Mouse (Mus musculus): ENCODE measurements around the gene Ecsit.
"Not testable (repeated sequence)": the region's sequence is repeated elsewhere in the genome, so short reads cannot be mapped to it uniquely, and the experiment has no call there.

Ecsit gene

GRCm38 (mm10) chr9:22089986-22090385, 4.7 kb upstream of the Ecsit start:
- no peak for DNase-seq (ENCODE audit: low read depth, low spot score)

GRCm38 (mm10) chr9:22089281-22089680, 4.0 kb upstream of the Ecsit start:
- DNase-seq (ENCODE audit: low read depth, low spot score), result no peak

- DNase-seq (ENCODE audit: low read depth, low spot score), result no peak
Measured at GRCm38 (mm10) chr9:22087034-22087618, 1.9 kb upstream of the Ecsit start.

GRCm38 (mm10) chr9:22086012-22086411, 774 bp upstream of the Ecsit start:
- DNase-seq (ENCODE audit: low read depth, low spot score), result no peak

GRCm38 (mm10) chr9:22084667-22085021, 594 bp downstream of the Ecsit start:
- DNase-seq (ENCODE audit: low read depth, low spot score), result no peak

- DNase-seq (ENCODE audit: low read depth, low spot score), result no peak
Measured at GRCm38 (mm10) chr9:22076223-22076622, 9.0 kb downstream of the Ecsit start.

- DNase-seq (ENCODE audit: low read depth, low spot score), result not testable (repeated sequence)
Measured at GRCm38 (mm10) chr9:22075778-22076177, 9.5 kb downstream of the Ecsit start.

- no peak for DNase-seq (ENCODE audit: low read depth, low spot score)
Measured at GRCm38 (mm10) chr9:22072276-22072675, 13.0 kb downstream of the Ecsit start.

- DNase-seq (ENCODE audit: low read depth, low spot score), result peak; percentile 93
Measured at GRCm38 (mm10) chr9:22070791-22071573, 14.3 kb downstream of the Ecsit start, which contains the start of the genes Gm49318 and Zfp653. Gene Gm49318, minus strand, starts transcription at chr9:22071259. Gene Zfp653, minus strand, starts transcription at chr9:22071376.

- no peak for DNase-seq (ENCODE audit: low read depth, low spot score)
Measured at GRCm38 (mm10) chr9:22069881-22070553, 15.2 kb downstream of the Ecsit start.

GRCm38 (mm10) chr9:22067195-22067594, 18.0 kb downstream of the Ecsit start:
- no peak for DNase-seq (ENCODE audit: low read depth, low spot score)

- no peak for DNase-seq (ENCODE audit: low read depth, low spot score)
Measured at GRCm38 (mm10) chr9:22066433-22066832, 18.8 kb downstream of the Ecsit start.

GRCm38 (mm10) chr9:22065642-22066041, 19.6 kb downstream of the Ecsit start:
- DNase-seq (ENCODE audit: low read depth, low spot score), result no peak

GRCm38 (mm10) chr9:22064341-22064740, 20.9 kb downstream of the Ecsit start:
- no peak for DNase-seq (ENCODE audit: low read depth, low spot score)

- DNase-seq (ENCODE audit: low read depth, low spot score), result no peak
Measured at GRCm38 (mm10) chr9:22061339-22061738, 23.9 kb downstream of the Ecsit start.

- DNase-seq (ENCODE audit: low read depth, low spot score), result no peak
Measured at GRCm38 (mm10) chr9:22058011-22058424, 27.2 kb downstream of the Ecsit start.

- no peak for DNase-seq (ENCODE audit: low read depth, low spot score)
Measured at GRCm38 (mm10) chr9:22057031-22057517, 28.2 kb downstream of the Ecsit start.

- DNase-seq (ENCODE audit: low read depth, low spot score), result no peak
Measured at GRCm38 (mm10) chr9:22056303-22056910, 28.8 kb downstream of the Ecsit start.

GRCm38 (mm10) chr9:22055713-22056112, 29.5 kb downstream of the Ecsit start:
- DNase-seq (ENCODE audit: low read depth, low spot score), result no peak

GRCm38 (mm10) chr9:22054411-22055076, 30.7 kb downstream of the Ecsit start:
- DNase-seq (ENCODE audit: low read depth, low spot score), result no peak

GRCm38 (mm10) chr9:22053657-22054056, 31.6 kb downstream of the Ecsit start:
- no peak for DNase-seq (ENCODE audit: low read depth, low spot score)

- no peak for DNase-seq (ENCODE audit: low read depth, low spot score)
Measured at GRCm38 (mm10) chr9:22051958-22052254, 33.3 kb downstream of the Ecsit start, which contains the start of gene Elavl3. Gene Elavl3, minus strand, starts transcription at chr9:22052023.
